Mouse (Mus musculus): ENCODE measurements at regions not wholly inside any gene's neighbourhood (a gene's known extent, or its start where the extent isn't known, plus 50 kb on each side); places are given as distances from the start of the nearest gene placed in this dataset.

DNA sequence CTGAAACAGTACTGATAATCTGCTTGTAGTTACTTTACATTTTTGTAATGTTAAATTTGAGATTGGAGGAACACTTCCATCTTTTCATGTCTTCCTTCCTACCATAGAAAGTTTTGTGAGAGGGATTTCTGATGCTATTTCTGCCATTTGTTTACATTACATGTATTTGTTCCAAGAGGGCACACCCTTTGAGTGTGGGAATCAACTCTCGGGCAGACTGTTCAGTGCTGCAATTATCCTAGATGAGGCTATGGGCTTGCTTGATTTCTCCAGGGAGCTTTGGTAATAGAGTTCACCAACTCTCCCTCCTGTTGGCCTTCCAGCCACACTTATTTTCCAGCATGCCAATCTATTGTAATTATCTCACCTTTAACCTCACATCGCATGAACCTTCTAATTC, 52.4 kb downstream of the Gm13691 start:
- H3K27me3 ChIP-seq (replicated peaks): no peaks in the 10 kb centered on the region
- no peaks in the 10 kb centered on the region for H3K9me3 ChIP-seq
- no peak overlapping the region for H3K4me3 ChIP-seq (replicated peaks)
- H3K36me3 ChIP-seq (replicated peaks; ENCODE audit: low read length): no peaks in the 10 kb centered on the region
- peaks cover 17% of the 10 kb centered on the region; the same call in 1 of the 2 replicates for H3K4me1 ChIP-seq
- TF ChIP-seq FLI1 (IDR thresholded peaks at IDR 0.05; ENCODE audit: low read length): no peak
- TF ChIP-seq GATA1 (IDR thresholded peaks at IDR 0.05; ENCODE audit: borderline replicate concordance, low read length): no peak

DNA sequence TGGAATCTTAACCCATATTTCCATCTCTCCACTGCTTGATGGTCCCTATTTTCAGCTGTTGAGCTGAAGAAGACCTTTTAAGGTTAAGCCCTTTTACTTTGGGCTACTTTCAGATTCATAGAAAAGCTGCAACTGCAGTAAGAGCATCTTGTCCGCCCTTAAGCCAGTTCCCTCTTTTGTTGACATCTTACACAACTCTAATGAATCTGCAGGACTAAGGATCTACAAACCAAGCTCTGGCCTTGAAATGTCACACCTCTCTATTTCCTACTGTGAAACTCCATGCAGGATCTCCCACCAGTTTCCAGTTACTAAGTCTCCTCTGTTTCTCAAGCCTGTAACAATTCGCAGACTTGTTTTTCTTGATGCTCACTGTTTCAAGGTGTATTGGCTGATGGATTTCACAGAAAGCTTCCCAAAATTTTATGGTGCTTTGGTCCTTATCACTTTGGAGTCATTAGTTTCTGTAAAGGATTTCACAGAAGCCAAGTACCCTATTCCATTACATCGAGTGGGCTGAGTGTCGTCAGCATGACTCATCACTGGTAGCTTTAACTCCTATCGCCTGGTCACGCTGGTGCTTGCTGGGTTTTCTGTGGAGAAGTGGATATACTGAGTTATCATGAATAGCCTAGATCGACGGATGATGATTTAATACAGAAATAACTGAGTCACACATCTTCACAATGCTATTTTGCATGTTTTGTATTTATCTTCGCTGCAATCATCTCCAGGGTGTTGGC, 58.2 kb downstream of the Gm13691 start:
- H3K36me3 ChIP-seq (replicated peaks; ENCODE audit: low read length): no peaks in the 10 kb centered on the region
- no peak for TF ChIP-seq FLI1 (IDR thresholded peaks at IDR 0.05; ENCODE audit: low read length)
- no peak for TF ChIP-seq GATA1 (IDR thresholded peaks at IDR 0.05; ENCODE audit: borderline replicate concordance, low read length)
- H3K9me3 ChIP-seq: no peaks in the 10 kb centered on the region
- no peaks in the 10 kb centered on the region for H3K27me3 ChIP-seq (replicated peaks)
- H3K4me1 ChIP-seq: peaks cover 38% of the 10 kb centered on the region
- no peak overlapping the region for H3K4me3 ChIP-seq (replicated peaks)

DNA sequence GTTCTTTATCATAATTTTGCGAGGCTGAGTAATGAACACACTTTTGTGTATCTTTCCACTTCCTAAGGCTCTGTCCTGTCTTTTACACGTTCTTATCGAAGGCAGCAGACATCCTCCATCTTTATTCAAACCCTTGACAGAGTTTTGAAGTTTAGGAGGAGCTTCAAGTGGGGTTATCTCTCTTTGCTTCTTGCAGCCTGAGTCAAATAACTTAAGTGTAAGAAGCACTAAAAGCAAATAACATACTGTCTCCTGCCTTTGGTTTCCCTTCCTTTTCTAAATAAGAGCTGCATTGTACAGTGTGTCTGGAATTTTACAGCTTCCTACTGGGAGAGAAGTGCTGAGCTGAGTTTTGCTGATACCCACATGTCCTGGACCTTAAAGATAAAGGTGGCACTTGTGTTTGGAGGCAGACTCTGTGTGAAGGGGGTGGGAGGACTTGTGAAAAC, 61.6 kb downstream of the Gm13691 start:
- TF ChIP-seq GATA1 (IDR thresholded peaks at IDR 0.05; ENCODE audit: borderline replicate concordance, low read length) (no peak), FLI1 (IDR thresholded peaks at IDR 0.05; ENCODE audit: low read length) (no peak)
- Histone ChIP-seq H3K4me1 (peaks cover 47% of the 10 kb centered on the region), H3K4me3 (replicated peaks) (peak overlapping the region; percentile 73), H3K27me3 (replicated peaks) (no peaks in the 10 kb centered on the region), H3K36me3 (replicated peaks; ENCODE audit: low read length) (no peaks in the 10 kb centered on the region), H3K9me3 (no peaks in the 10 kb centered on the region)

DNA sequence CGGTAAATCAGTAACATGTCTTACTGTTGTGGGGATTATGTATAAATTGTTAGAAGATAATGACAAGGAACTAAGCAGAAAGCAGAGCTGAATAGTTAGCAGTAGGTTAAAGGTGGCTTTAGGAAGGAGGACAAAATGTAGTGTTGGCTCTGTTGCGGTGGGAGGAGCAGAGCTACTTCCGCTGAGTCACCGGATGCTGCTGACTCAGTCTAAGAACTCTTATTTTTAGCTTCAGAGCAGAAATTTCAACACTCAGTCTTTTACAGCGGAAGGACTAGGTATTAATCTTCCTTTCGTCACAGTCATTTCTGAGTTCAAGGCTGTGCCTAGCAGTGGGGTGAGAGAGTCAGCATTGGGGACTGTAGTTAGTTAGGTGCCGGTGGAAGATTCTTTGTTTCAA, 68.9 kb downstream of the Gm13691 start:
- no peaks in the 10 kb centered on the region for H3K36me3 ChIP-seq (replicated peaks; ENCODE audit: low read length)

DNA sequence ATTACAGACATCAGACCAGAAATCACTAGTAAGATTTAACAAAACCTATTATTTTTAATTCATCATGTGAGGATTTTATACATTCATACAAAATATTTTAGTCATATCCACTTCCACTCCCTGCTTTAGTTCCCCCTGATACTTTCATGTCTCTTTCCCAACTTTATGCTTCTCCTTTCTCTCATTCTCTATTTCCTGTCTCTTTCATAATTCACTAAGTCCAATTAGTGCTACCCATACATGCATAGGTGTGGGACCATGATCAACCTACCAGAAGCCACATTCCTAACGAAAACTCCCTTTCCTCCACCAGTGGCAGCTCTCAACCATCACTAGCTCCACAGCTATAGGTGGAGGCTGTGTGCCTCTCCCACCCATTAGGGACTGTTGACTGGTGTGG, 70.9 kb downstream of the Gm13691 start:
- H3K4me3 ChIP-seq (replicated peaks): no peak overlapping the region
- H3K27me3 ChIP-seq (replicated peaks): no peaks in the 10 kb centered on the region
- no peaks in the 10 kb centered on the region for H3K9me3 ChIP-seq
- peaks cover 58% of the 10 kb centered on the region for H3K4me1 ChIP-seq
- H3K36me3 ChIP-seq (replicated peaks; ENCODE audit: low read length): no peaks in the 10 kb centered on the region
- TF ChIP-seq FLI1 (IDR thresholded peaks at IDR 0.05; ENCODE audit: low read length) (no peak), GATA1 (IDR thresholded peaks at IDR 0.05; ENCODE audit: borderline replicate concordance, low read length) (no peak)

More for the DNA sequence above, 68.9 kb downstream of the Gm13691 start:
- peak overlapping the region; percentile 71 for H3K4me3 ChIP-seq (replicated peaks)
- peak; percentile 70; the same call in 1 of the 2 replicates for TF ChIP-seq FLI1 (IDR thresholded peaks at IDR 0.05; ENCODE audit: low read length)
- no peak for TF ChIP-seq GATA1 (IDR thresholded peaks at IDR 0.05; ENCODE audit: borderline replicate concordance, low read length)
- H3K27me3 ChIP-seq (replicated peaks): no peaks in the 10 kb centered on the region
- no peaks in the 10 kb centered on the region for H3K9me3 ChIP-seq
- peaks cover 43% of the 10 kb centered on the region for H3K4me1 ChIP-seq

DNA sequence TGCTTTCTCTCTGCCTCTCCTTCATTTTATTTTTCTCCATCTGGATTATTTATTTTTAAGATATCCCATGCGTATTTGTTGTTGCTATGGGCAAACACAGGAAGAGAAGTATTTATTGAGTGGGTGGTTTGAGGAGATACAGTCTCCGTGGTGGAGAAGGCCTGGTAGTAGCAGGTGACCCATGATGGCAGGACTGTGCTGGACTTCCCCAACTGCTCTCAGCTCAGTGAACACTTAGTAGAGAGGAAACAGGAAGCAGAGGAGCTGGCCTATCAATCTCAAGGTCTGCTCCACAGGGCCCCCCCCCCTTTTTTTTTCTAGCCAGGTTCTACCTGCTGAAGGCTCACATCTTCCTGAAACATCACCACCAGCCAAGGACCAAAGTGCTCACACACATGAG, 74.0 kb downstream of the Gm13691 start:
- Histone ChIP-seq H3K4me3 (replicated peaks) (no peak overlapping the region), H3K27me3 (replicated peaks) (no peaks in the 10 kb centered on the region), H3K36me3 (replicated peaks; ENCODE audit: low read length) (no peaks in the 10 kb centered on the region), H3K9me3 (no peaks in the 10 kb centered on the region), H3K4me1 (peaks cover 42% of the 10 kb centered on the region)
- TF ChIP-seq FLI1 (IDR thresholded peaks at IDR 0.05; ENCODE audit: low read length) (no peak), GATA1 (IDR thresholded peaks at IDR 0.05; ENCODE audit: borderline replicate concordance, low read length) (no peak)

DNA sequence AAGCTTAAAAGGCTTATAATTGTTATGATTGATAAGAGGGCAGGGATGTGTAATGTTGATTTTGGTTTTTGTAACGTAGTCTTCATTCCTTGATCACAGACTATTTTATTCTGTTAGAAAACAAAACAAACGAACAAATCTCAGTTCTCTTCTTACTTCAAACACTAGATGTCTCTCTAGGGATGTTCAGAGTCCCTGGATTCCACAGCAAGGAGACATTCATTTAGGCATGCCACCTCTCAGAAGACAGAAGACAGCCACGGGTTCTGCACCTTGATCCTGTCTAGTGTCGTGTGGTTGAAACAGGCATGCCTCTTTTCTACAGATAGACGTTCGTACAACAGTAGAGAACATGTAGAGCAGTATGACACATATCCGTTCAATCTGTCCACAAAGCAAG, 74.7 kb downstream of the Gm13691 start:
- H3K27me3 ChIP-seq (replicated peaks): no peaks in the 10 kb centered on the region
- no peaks in the 10 kb centered on the region for H3K36me3 ChIP-seq (replicated peaks; ENCODE audit: low read length)
- H3K4me1 ChIP-seq: peaks cover 35% of the 10 kb centered on the region
- no peak for TF ChIP-seq FLI1 (IDR thresholded peaks at IDR 0.05; ENCODE audit: low read length)
- TF ChIP-seq GATA1 (IDR thresholded peaks at IDR 0.05; ENCODE audit: borderline replicate concordance, low read length): no peak
- no peaks in the 10 kb centered on the region for H3K9me3 ChIP-seq
- H3K4me3 ChIP-seq (replicated peaks): no peak overlapping the region

DNA sequence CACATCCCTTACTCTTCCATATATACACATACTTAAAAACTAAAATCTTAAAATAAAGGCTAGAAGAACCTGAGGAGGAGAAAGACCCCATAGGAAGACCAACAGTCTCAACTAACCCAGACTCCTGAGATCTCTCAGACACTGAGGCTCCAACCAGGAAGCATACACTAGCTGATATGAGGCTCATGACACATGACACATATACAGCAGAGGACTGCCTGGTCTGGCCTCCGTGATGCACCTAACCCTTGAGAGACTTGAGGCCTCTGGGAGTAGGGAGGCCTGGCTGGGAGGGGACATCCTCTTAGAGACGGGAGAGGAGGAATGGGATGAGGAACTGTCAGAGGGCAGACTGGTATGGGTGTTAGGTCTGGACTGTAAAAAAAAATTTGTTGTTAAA, 75.4 kb downstream of the Gm13691 start:
- peaks cover 35% of the 10 kb centered on the region for H3K4me1 ChIP-seq

DNA sequence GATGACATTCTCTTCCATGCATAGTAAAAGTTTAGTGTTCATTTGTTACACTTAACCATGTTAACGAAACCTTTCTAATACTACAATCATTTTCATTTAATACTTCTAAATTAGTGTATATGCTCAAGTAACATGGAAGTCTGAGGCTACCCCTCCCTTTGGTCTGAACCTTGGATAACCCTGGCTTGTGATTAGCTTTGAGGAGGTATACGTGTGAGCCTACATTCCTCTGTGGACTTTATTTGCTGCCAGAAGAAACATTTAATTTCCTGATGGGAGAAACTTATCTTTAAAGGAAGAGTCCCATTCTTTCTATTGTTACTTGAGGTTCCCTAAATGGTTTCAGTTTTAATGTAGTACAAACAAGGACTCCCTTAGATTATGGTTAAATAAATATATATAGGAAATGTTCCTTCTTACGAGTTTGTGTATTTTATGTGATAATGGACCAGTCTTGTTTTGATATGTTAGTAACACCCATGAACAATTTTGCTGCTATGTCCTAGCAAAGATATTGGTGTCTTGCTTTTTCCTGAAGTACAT, 75.9 kb downstream of the Gm13691 start:
- no peaks in the 10 kb centered on the region for H3K27me3 ChIP-seq (replicated peaks)
- no peaks in the 10 kb centered on the region for H3K36me3 ChIP-seq (replicated peaks; ENCODE audit: low read length)
- H3K9me3 ChIP-seq: no peaks in the 10 kb centered on the region
- no peak overlapping the region for H3K4me3 ChIP-seq (replicated peaks)
- TF ChIP-seq GATA1 (IDR thresholded peaks at IDR 0.05; ENCODE audit: borderline replicate concordance, low read length) (no peak), FLI1 (IDR thresholded peaks at IDR 0.05; ENCODE audit: low read length) (no peak)
- H3K4me1 ChIP-seq: peaks cover 35% of the 10 kb centered on the region

More for the DNA sequence above, 75.4 kb downstream of the Gm13691 start:
- no peak overlapping the region for H3K4me3 ChIP-seq (replicated peaks)
- H3K36me3 ChIP-seq (replicated peaks; ENCODE audit: low read length): no peaks in the 10 kb centered on the region
- H3K27me3 ChIP-seq (replicated peaks): no peaks in the 10 kb centered on the region
- no peaks in the 10 kb centered on the region for H3K9me3 ChIP-seq
- TF ChIP-seq GATA1 (IDR thresholded peaks at IDR 0.05; ENCODE audit: borderline replicate concordance, low read length) (no peak), FLI1 (IDR thresholded peaks at IDR 0.05; ENCODE audit: low read length) (no peak)

DNA sequence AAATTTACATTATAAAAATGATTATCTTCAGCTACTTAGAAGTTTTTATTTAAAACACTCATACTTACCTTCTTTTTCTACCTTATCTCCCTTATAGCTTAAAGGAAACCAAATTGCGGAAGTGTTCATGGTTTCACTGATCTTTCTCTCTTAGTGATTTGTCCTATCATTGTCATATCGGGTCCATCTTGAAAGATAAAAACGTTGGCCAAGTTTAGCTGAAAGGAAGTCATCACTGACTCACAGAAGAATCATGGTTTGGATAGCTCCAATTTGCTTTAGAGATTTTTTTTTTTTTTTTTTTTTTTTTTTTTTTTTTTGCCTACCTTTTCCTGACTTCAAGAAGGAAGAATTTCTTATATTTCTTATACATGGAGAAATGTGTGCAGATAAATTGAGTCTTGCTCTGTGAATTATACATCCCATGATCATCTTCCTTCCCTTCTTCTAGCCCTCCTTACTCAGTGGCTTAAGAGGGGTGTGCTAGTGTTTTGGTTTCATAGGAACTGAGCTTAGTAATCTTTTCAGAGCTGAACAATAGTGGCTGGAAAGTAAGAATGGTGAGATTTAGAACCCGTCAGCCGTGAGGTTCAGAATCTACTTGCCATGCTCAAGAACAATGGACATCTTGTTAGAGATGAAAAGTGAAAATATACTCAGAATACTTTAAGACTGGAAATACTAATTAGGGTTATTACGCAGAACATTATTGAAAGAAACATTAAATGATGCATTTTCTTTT, 76.6 kb downstream of the Gm13691 start:
- no peaks in the 10 kb centered on the region for H3K36me3 ChIP-seq (replicated peaks; ENCODE audit: low read length)
- TF ChIP-seq FLI1 (IDR thresholded peaks at IDR 0.05; ENCODE audit: low read length) (no peak), GATA1 (IDR thresholded peaks at IDR 0.05; ENCODE audit: borderline replicate concordance, low read length) (no peak)
- H3K9me3 ChIP-seq: no peaks in the 10 kb centered on the region
- no peaks in the 10 kb centered on the region for H3K27me3 ChIP-seq (replicated peaks)
- no peak overlapping the region for H3K4me3 ChIP-seq (replicated peaks)
- H3K4me1 ChIP-seq: peaks cover 27% of the 10 kb centered on the region

Measured in megakaryocyte, embryonic 14.5 days (primary cell).